8 mouse cellular contexts compared by ENCODE assay signal in genomic region chr2:68873653-68874441, GRCm38 (mm10). TPM values are rescaled to one million over a fixed set of nuclear protein-coding genes. Genes with fewer than 3 reads are reported as not detected.
DNase-seq lines count a peak whose midpoint lies in the region; ATAC-seq and TF ChIP-seq lines count a peak whose summit lies in the region.

No protein-coding gene starts in this region.

- 44% methylated on average over 15 of the region's 15 CpGs for WGBS in kidney, embryonic 15.5 days
- 28% methylated on average over 15 of the region's 15 CpGs for WGBS in liver, adult 2 months
- WGBS in midbrain, embryonic 13.5 days: 71% methylated on average over 15 of the region's 15 CpGs

- peak overlapping the region; percentile 27; the same call in 1 of the 2 replicates for H3K27ac ChIP-seq in kidney, embryonic 15.5 days
- no peak overlapping the region; the same call in 1 of the 2 replicates for H3K27ac ChIP-seq in liver, adult 2 months (replicated peaks; ENCODE audit: insufficient read depth, low read depth, low read length)
- H3K27ac ChIP-seq in gastrocnemius, adult 2 months: no peak overlapping the region
- H3K27ac ChIP-seq in midbrain, embryonic 13.5 days: no peak overlapping the region

- no peaks in the 10 kb centered on the region for H3K9me3 ChIP-seq in kidney, embryonic 15.5 days (replicated peaks)
- H3K9me3 ChIP-seq in midbrain, embryonic 13.5 days: 0 out of 2 replicates have a peak, but pooled peaks cover 5% of the 10 kb centered on the region

- H3K79me2 ChIP-seq in liver, adult 2 months (ENCODE audit: control insufficient read depth, insufficient read depth, low read length): peaks cover 11% of the 10 kb centered on the region; the same call in 1 of the 2 replicates

- H3K4me3 ChIP-seq in kidney, embryonic 15.5 days (replicated peaks): no peak overlapping the region
- no peak overlapping the region for H3K4me3 ChIP-seq in liver, adult 2 months (ENCODE audit: insufficient read depth, low read depth, low read length)
- no peak overlapping the region for H3K4me3 ChIP-seq in gastrocnemius, adult 2 months
- H3K4me3 ChIP-seq in midbrain, embryonic 13.5 days (replicated peaks): no peak overlapping the region

- no peak for TF ChIP-seq POLR2A in liver, adult 2 months (IDR thresholded peaks at IDR 0.05; ENCODE audit: extremely low read depth, insufficient read depth, low read length)

- intact Hi-C loops in gastrocnemius, adult 2 months (cut with DNase I): no loop called here

- DNase-seq in kidney, postnatal 14 days: no peak
- DNase-seq in 416B (ENCODE audit: low read depth) (peak; percentile 42), ZHBTc4 (ENCODE audit: low read depth, low spot score) (peak; percentile 74)
- peak; percentile 56 for DNase-seq in liver, adult 2 months (ENCODE audit: extremely low read depth, low read depth, low spot score)
- no peak for DNase-seq in gastrocnemius, adult 2 months
- DNase-seq in frontal cortex, postnatal 14 days (ENCODE audit: low spot score in 2 of 2): no peak

- 0 out of 2 replicates have a peak overlapping the region, but pooled peaks have one; percentile 16 for H3K4me2 ChIP-seq in kidney, embryonic 15.5 days
- no peak overlapping the region for H3K4me2 ChIP-seq in midbrain, embryonic 13.5 days (replicated peaks)

- H3K36me3 ChIP-seq in kidney, embryonic 15.5 days: no peaks in the 10 kb centered on the region
- no peaks in the 10 kb centered on the region for H3K36me3 ChIP-seq in liver, adult 2 months (ENCODE audit: control insufficient read depth, insufficient read depth, low read length)
- peaks cover 2% of the 10 kb centered on the region; the same call in 1 of the 2 replicates for H3K36me3 ChIP-seq in midbrain, embryonic 13.5 days

- no peaks in the 10 kb centered on the region for H3K27me3 ChIP-seq in kidney, embryonic 15.5 days
- H3K27me3 ChIP-seq in liver, adult 2 months (ENCODE audit: control insufficient read depth, insufficient read depth, low read length): no peaks in the 10 kb centered on the region
- H3K27me3 ChIP-seq in midbrain, embryonic 13.5 days: no peaks in the 10 kb centered on the region

- H3K9ac ChIP-seq in kidney, embryonic 15.5 days: no peak overlapping the region
- no peak overlapping the region for H3K9ac ChIP-seq in liver, adult 2 months (ENCODE audit: low read depth, low read length)
- H3K9ac ChIP-seq in midbrain, embryonic 13.5 days (replicated peaks): no peak overlapping the region

- H3K4me1 ChIP-seq in kidney, embryonic 15.5 days: peaks cover 32% of the 10 kb centered on the region
- peaks cover 20% of the 10 kb centered on the region for H3K4me1 ChIP-seq in liver, adult 2 months (ENCODE audit: control insufficient read depth, insufficient read depth, low read length)
- 0 out of 2 replicates have a peak, but pooled peaks cover 4% of the 10 kb centered on the region for H3K4me1 ChIP-seq in midbrain, embryonic 13.5 days (replicated peaks)

- TF ChIP-seq CTCF in liver, adult 2 months (IDR thresholded peaks at IDR 0.05; ENCODE audit: low read depth, low read length): no peak
- TF ChIP-seq CTCF in gastrocnemius, adult 2 months (IDR thresholded peaks at IDR 0.05): no peak

- peak; percentile 67 for ATAC-seq in kidney, embryonic 15.5 days (replicated peaks; ENCODE audit: low FRiP score)
- no peak for ATAC-seq in midbrain, embryonic 13.5 days

RNA-seq across cellular contexts. Expression of gene Cers6, which starts 12.6 kb away (rescaled TPM):
- polyA plus RNA-seq in kidney, embryonic 15.5 days (2015; fragmentation: Nextera tagmentation; extraction: Ambion mirVana): 33.0 and 36.8 TPM in 2 replicates
- 16.0 and 19.9 TPM in 2 replicates for total RNA-seq in liver, adult 2 months (2014; rRNA removed)
- 3.9 and 4.6 TPM in 2 replicates for polyA plus RNA-seq in liver, adult 2 months (2012; rRNA removed)
- total RNA-seq in gastrocnemius, adult 2 months (2021): 1 to 10 TPM in 1 of 2 experiments, under 1 TPM in 1; 0.59 to 1.6 TPM
- polyA plus RNA-seq in midbrain, embryonic 13.5 days (2015; fragmentation: Nextera tagmentation; extraction: Ambion mirVana): 47.1 and 54.5 TPM in 2 replicates

Comparison
In these comparisons a context has a peak if more than half of its experiments do, and no peak if none do; other contexts are left out.
1. DNase-seq: peak in 416B (single experiment), ZHBTc4 (single experiment) and liver, adult 2 months (single experiment); none in kidney, postnatal 14 days (single experiment), gastrocnemius, adult 2 months (single experiment) and frontal cortex, postnatal 14 days (0 of 2).